Mouse (Mus musculus): ENCODE measurements at regions not wholly inside any gene's neighbourhood (a gene's known extent, or its start where the extent isn't known, plus 50 kb on each side); places are given as distances from the start of the nearest gene placed in this dataset.

GRCm38 (mm10) chr15:10901745-10902262, 50.3 kb upstream of the C1qtnf3 start:
- H3K27ac ChIP-seq (ENCODE audit: insufficient read depth, low read depth, low read length), result no peak overlapping the region

More at GRCm38 (mm10) chr15:10901745-10902262, 50.3 kb upstream of the C1qtnf3 start:
- H3K4me1 ChIP-seq (ENCODE audit: control insufficient read depth, insufficient read depth, insufficient read length, low read length), result no peaks in the 10 kb centered on the region
- no peaks in the 10 kb centered on the region for H3K27me3 ChIP-seq (ENCODE audit: control insufficient read depth, insufficient read depth, low read length)
- H3K36me3 ChIP-seq (ENCODE audit: control insufficient read depth, insufficient read depth, low read length), result no peaks in the 10 kb centered on the region
- TF ChIP-seq CTCF (IDR thresholded peaks at IDR 0.05; ENCODE audit: extremely low read depth, insufficient read length, insufficient replicate concordance, low read depth, low read length), result no peak
- TF ChIP-seq POLR2A (IDR thresholded peaks at IDR 0.05; ENCODE audit: low read depth, low read length), result no peak
- no peak overlapping the region for H3K4me3 ChIP-seq (ENCODE audit: low read depth, low read length)
- WGBS, result 60% methylated on average over 1 of the region's 1 CpGs

All from small intestine, adult 2 months (tissue).